Mouse (Mus musculus) heart, postnatal 0 days (tissue): ENCODE measurements around the gene Arl2.

Experiments
- CTCF ChIP-seq: IDR thresholded peaks from 2 replicates; pipeline ENCODE4 v1.5.1; 2016; ENCODE audit warnings: antibody characterized with exemption, control low read depth, low read depth
- EP300 ChIP-seq: IDR thresholded peaks from 2 replicates; pipeline ENCODE4 v1.6.1; 2016; ENCODE audit warnings: antibody characterized with exemption, low read depth

GRCm38 (mm10) chr19:6178775-6179174 is 37.4 kb upstream of the Arl2 start:
- TF ChIP-seq CTCF = no peak
- no peak for TF ChIP-seq EP300
